Mouse (Mus musculus): ENCODE data around the gene Tef.

DNA sequence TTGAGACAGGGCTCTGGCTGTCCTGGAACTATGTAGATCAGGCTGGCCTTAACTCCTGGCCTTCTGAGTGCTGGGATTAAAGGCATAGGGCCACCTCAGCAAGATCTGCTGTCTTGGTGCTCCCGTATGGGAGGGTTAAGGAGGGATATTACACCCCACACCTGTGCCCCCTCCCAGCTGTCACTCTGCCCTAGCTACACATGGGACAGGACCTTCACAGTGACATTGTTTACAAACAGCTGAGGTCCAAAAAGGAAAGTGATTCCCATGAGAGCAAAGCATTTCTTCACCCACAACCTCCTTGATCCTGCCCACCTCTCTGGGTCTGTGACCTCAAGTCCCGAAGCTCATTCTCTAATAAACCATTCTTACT lies 27.0 kb downstream of the Tef start:
- no peak for TF ChIP-seq POLR2A (IDR thresholded peaks at IDR 0.05; ENCODE audit: low read depth, low read length)
- TF ChIP-seq CTCF (conservative IDR thresholded peaks at IDR 0.05; ENCODE audit: insufficient read depth, insufficient read length, low read depth, low read length) = no peak
